11 mouse cellular contexts compared by ENCODE assay signal in genomic region chr2:130451727-130452090, GRCm38 (mm10). TPM values are rescaled to one million over a fixed set of nuclear protein-coding genes. Genes with fewer than 3 reads are reported as not detected.
DNase-seq lines count a peak whose midpoint lies in the region; ATAC-seq and TF ChIP-seq lines count a peak whose summit lies in the region.
"Had no signal": no experiment of that assay in that cellular context is flagged by ENCODE, and none has a peak within 500 bp of the region (broad histone marks: within the 10 kb centered on the region; RNA-seq: fewer than 3 reads in every experiment).

No protein-coding gene starts in this region.

- TF ChIP-seq CTCF in G1E (IDR thresholded peaks at IDR 0.05; ENCODE audit: low read depth, low read length), result no peak
- no peak for TF ChIP-seq CTCF in liver, postnatal 0 days (IDR thresholded peaks at IDR 0.05; ENCODE audit: low read depth)

- no peaks in the 10 kb centered on the region for H3K9me3 ChIP-seq in heart, embryonic 13.5 days
- no peaks in the 10 kb centered on the region for H3K9me3 ChIP-seq in G1E (replicated peaks)
- H3K9me3 ChIP-seq in forebrain, embryonic 15.5 days, result no peaks in the 10 kb centered on the region
- H3K9me3 ChIP-seq in liver, postnatal 0 days (ENCODE audit: low read length), result no peaks in the 10 kb centered on the region

- peak overlapping the region; percentile 77 for H3K4me2 ChIP-seq in heart, embryonic 13.5 days
- H3K4me2 ChIP-seq in forebrain, embryonic 15.5 days (replicated peaks), result peak overlapping the region; percentile 75
- H3K4me2 ChIP-seq in liver, postnatal 0 days (ENCODE audit: low read depth, low read length), result peak overlapping the region; percentile 96

- H3K4me3 ChIP-seq in heart, embryonic 13.5 days, result peak overlapping the region; percentile 86
- H3K4me3 ChIP-seq in G1E (ENCODE audit: low read depth, low read length), result peak overlapping the region; percentile 91; the same call in 1 of the 2 replicates
- H3K4me3 ChIP-seq in forebrain, embryonic 15.5 days, result peak overlapping the region; percentile 89
- no peak overlapping the region for H3K4me3 ChIP-seq in liver, postnatal 0 days (ENCODE audit: low read depth, low read length)

- no peak for ATAC-seq in heart, embryonic 13.5 days (ENCODE audit: extremely low read depth, insufficient number of reproducible peaks, low FRiP score, low TSS enrichment)
- ATAC-seq in G1E (ENCODE audit: extremely low read depth, insufficient number of reproducible peaks, low FRiP score, poor library complexity, severe bottlenecking), result no peak
- ATAC-seq in forebrain, embryonic 15.5 days (replicated peaks), result no peak
- ATAC-seq in liver, postnatal 0 days, result no peak

- TF ChIP-seq EP300 in liver, postnatal 0 days (IDR thresholded peaks at IDR 0.05; ENCODE audit: low read depth), result no peak

- H3K27me3 ChIP-seq in heart, embryonic 13.5 days (replicated peaks), result peaks cover 6% of the 10 kb centered on the region
- H3K27me3 ChIP-seq in G1E (ENCODE audit: insufficient read depth, low read length), result no peaks in the 10 kb centered on the region
- H3K27me3 ChIP-seq in forebrain, embryonic 15.5 days, result no peaks in the 10 kb centered on the region
- H3K27me3 ChIP-seq in liver, postnatal 0 days (ENCODE audit: insufficient read depth, low read length), result no peaks in the 10 kb centered on the region

- peaks cover 49% of the 10 kb centered on the region for H3K4me1 ChIP-seq in heart, embryonic 13.5 days
- H3K4me1 ChIP-seq in G1E (ENCODE audit: insufficient read depth, low read depth, low read length), result peaks cover 57% of the 10 kb centered on the region
- H3K4me1 ChIP-seq in forebrain, embryonic 15.5 days, result peaks cover 49% of the 10 kb centered on the region
- peaks cover 33% of the 10 kb centered on the region for H3K4me1 ChIP-seq in liver, postnatal 0 days (ENCODE audit: insufficient read depth)

- H3K27ac ChIP-seq in heart, embryonic 13.5 days (replicated peaks), result no peak overlapping the region
- no peak overlapping the region for H3K27ac ChIP-seq in forebrain, embryonic 15.5 days (replicated peaks)
- H3K27ac ChIP-seq in liver, postnatal 0 days (ENCODE audit: low read depth), result no peak overlapping the region

- peak overlapping the region; percentile 93 for H3K9ac ChIP-seq in heart, embryonic 13.5 days
- H3K9ac ChIP-seq in forebrain, embryonic 15.5 days (replicated peaks), result peak overlapping the region; percentile 74; the same call in 1 of the 2 replicates
- no peak overlapping the region for H3K9ac ChIP-seq in liver, postnatal 0 days (replicated peaks)

- DNase-seq in heart, adult 9 months (ENCODE audit: low spot score in 2 of 2), result no peak
- DNase-seq in G1E (ENCODE audit: low spot score), result no peak
- no peak for DNase-seq in liver, postnatal 0 days
- DNase-seq in frontal cortex, adult 2 months (ENCODE audit: extremely low spot score in 1 of 2, low spot score in 1 of 2), result no peak
- no peak for DNase-seq in thymus, postnatal 10 days (ENCODE audit: low spot score in 2 of 2)
- DNase-seq in lung, postnatal 10 days, result no peak

- 55% methylated on average over 3 of the region's 3 CpGs for WGBS in heart, embryonic 13.5 days
- 72% methylated on average over 3 of the region's 3 CpGs for WGBS in forebrain, embryonic 15.5 days
- WGBS in liver, postnatal 0 days (ENCODE audit: insufficient replicate concordance), result 44% methylated on average over 3 of the region's 3 CpGs

- H3K36me3 ChIP-seq in heart, embryonic 13.5 days, result no peaks in the 10 kb centered on the region
- H3K36me3 ChIP-seq in G1E (replicated peaks), result peaks cover 12% of the 10 kb centered on the region
- H3K36me3 ChIP-seq in forebrain, embryonic 15.5 days, result no peaks in the 10 kb centered on the region
- no peaks in the 10 kb centered on the region for H3K36me3 ChIP-seq in liver, postnatal 0 days (replicated peaks; ENCODE audit: insufficient read depth, low read length)

RNA-seq across cellular contexts. Expression of gene Ptpra, which starts 1.6 kb away (rescaled TPM):
- polyA plus RNA-seq in heart, embryonic 13.5 days (2015; fragmentation: Nextera tagmentation; extraction: Ambion mirVana), result 64.0 and 64.6 TPM in 2 replicates
- total RNA-seq in G1E (2014; fragmentation: Nextera tagmentation) (60.6 and 97.7 TPM in 2 replicates), G1E (2017) (119 and 127 TPM in 2 replicates)
- 11.4 and 22.6 TPM in 2 replicates for polyA plus RNA-seq in G1E (2012)
- 146 and 160 TPM in 2 replicates for polyA plus RNA-seq in forebrain, embryonic 15.5 days (2015; fragmentation: Nextera tagmentation; extraction: Ambion mirVana)
- 18.4 and 18.7 TPM in 2 replicates for polyA plus RNA-seq in liver, postnatal 0 days (2015; fragmentation: Nextera tagmentation; extraction: Ambion mirVana)
- polyA plus RNA-seq in frontal cortex, adult 2 months (2012; rRNA removed), result 143 and 161 TPM in 2 replicates

RNA-seq across cellular contexts. Expression of gene Pced1a, which starts 27.2 kb away (rescaled TPM):
- polyA plus RNA-seq in heart, embryonic 13.5 days (2015; fragmentation: Nextera tagmentation; extraction: Ambion mirVana), result 7.0 and 7.1 TPM in 2 replicates
- total RNA-seq in G1E (2014; fragmentation: Nextera tagmentation) (16.9 and 17.6 TPM in 2 replicates), G1E (2017) (13.9 and 20.0 TPM in 2 replicates)
- polyA plus RNA-seq in G1E (2012), result 17.4 and 19.7 TPM in 2 replicates
- polyA plus RNA-seq in forebrain, embryonic 15.5 days (2015; fragmentation: Nextera tagmentation; extraction: Ambion mirVana), result 12.4 and 12.8 TPM in 2 replicates
- 3.8 TPM in 2 replicates for polyA plus RNA-seq in liver, postnatal 0 days (2015; fragmentation: Nextera tagmentation; extraction: Ambion mirVana)
- 22.7 and 24.3 TPM in 2 replicates for polyA plus RNA-seq in frontal cortex, adult 2 months (2012; rRNA removed)

RNA-seq across cellular contexts. Expression of gene Vps16, which starts 27.6 kb away (rescaled TPM):
- polyA plus RNA-seq in heart, embryonic 13.5 days (2015; fragmentation: Nextera tagmentation; extraction: Ambion mirVana), result 51.8 and 55.4 TPM in 2 replicates
- total RNA-seq in G1E (2014; fragmentation: Nextera tagmentation), result 55.2 and 58.9 TPM in 2 replicates
- 180 and 190 TPM in 2 replicates for total RNA-seq in G1E (2017)
- 12.6 and 20.2 TPM in 2 replicates for polyA plus RNA-seq in G1E (2012)
- 116 and 119 TPM in 2 replicates for polyA plus RNA-seq in forebrain, embryonic 15.5 days (2015; fragmentation: Nextera tagmentation; extraction: Ambion mirVana)
- 19.4 and 22.8 TPM in 2 replicates for polyA plus RNA-seq in liver, postnatal 0 days (2015; fragmentation: Nextera tagmentation; extraction: Ambion mirVana)
- 98.1 and 115 TPM in 2 replicates for polyA plus RNA-seq in frontal cortex, adult 2 months (2012; rRNA removed)

RNA-seq across cellular contexts. Expression of gene Tmem239, which starts 45.4 kb away (rescaled TPM):
- polyA plus RNA-seq in heart, embryonic 13.5 days (2015; fragmentation: Nextera tagmentation; extraction: Ambion mirVana), result 0.11 TPM in 1 of 2 replicates, not detected in the other
- total RNA-seq in G1E (2014; fragmentation: Nextera tagmentation) (not detected in 2 replicates), G1E (2017) (not detected in 2 replicates)
- polyA plus RNA-seq in G1E (2012), result not detected in 2 replicates
- polyA plus RNA-seq in forebrain, embryonic 15.5 days (2015; fragmentation: Nextera tagmentation; extraction: Ambion mirVana), result not detected in 2 replicates
- not detected in 2 replicates for polyA plus RNA-seq in liver, postnatal 0 days (2015; fragmentation: Nextera tagmentation; extraction: Ambion mirVana)
- polyA plus RNA-seq in frontal cortex, adult 2 months (2012; rRNA removed), result not detected in 2 replicates
- total RNA-seq: ES-E14; megakaryocyte-erythroid progenitor cell, adult 5-6 weeks had no signal
- polyA plus RNA-seq: embryonic facial prominence, embryonic 11.5 days had no signal

RNA-seq across cellular contexts. Expression of gene 1700020A23Rik, which starts 46.6 kb away (rescaled TPM):
- not detected in 2 replicates for polyA plus RNA-seq in heart, embryonic 13.5 days (2015; fragmentation: Nextera tagmentation; extraction: Ambion mirVana)
- not detected in 2 replicates for total RNA-seq in G1E (2014; fragmentation: Nextera tagmentation)
- total RNA-seq in G1E (2017), result not detected in 2 replicates
- not detected in 2 replicates for polyA plus RNA-seq in G1E (2012)
- polyA plus RNA-seq in forebrain, embryonic 15.5 days (2015; fragmentation: Nextera tagmentation; extraction: Ambion mirVana), result 0.42 and 0.45 TPM in 2 replicates
- polyA plus RNA-seq in liver, postnatal 0 days (2015; fragmentation: Nextera tagmentation; extraction: Ambion mirVana), result not detected in 2 replicates
- polyA plus RNA-seq in frontal cortex, adult 2 months (2012; rRNA removed), result not detected in 2 replicates
- total RNA-seq: ES-E14; megakaryocyte-erythroid progenitor cell, adult 5-6 weeks had no signal
- polyA plus RNA-seq: embryonic facial prominence, embryonic 11.5 days had no signal
